Mouse (Mus musculus): Measurements from ENCODE around the gene Pgs1. TPM values are rescaled to one million over a fixed set of nuclear protein-coding genes. Genes with fewer than 3 reads are reported as not detected.

The Pgs1 gene
- polyA plus RNA-seq, 1 experiment from 2014 or later, result 88.6 TPM

GRCm38 (mm10) chr11:118018328-118018727, 32.2 kb downstream of the Pgs1 start:
- no peaks in the 10 kb centered on the region for H3K4me1 ChIP-seq (ENCODE audit: insufficient read depth, low read depth, low read length)
- H3K9me3 ChIP-seq (ENCODE audit: low read length), result no peaks in the 10 kb centered on the region
- ATAC-seq (no peak), DNase-seq (ENCODE audit: low spot score) (no peak)
- H3K4me2 ChIP-seq (replicated peaks; ENCODE audit: low read depth, low read length), result no peak overlapping the region
- H3K27me3 ChIP-seq (replicated peaks; ENCODE audit: insufficient read depth, low read length), result no peaks in the 10 kb centered on the region
- WGBS, result 94% methylated on average over 4 of the region's 4 CpGs
- H3K4me3 ChIP-seq (ENCODE audit: low read depth, low read length), result no peak overlapping the region
- no peaks in the 10 kb centered on the region; the same call in 1 of the 2 replicates for H3K36me3 ChIP-seq (ENCODE audit: insufficient read depth, low read length)
- H3K9ac ChIP-seq (replicated peaks; ENCODE audit: low read depth), result no peak overlapping the region
- H3K27ac ChIP-seq (ENCODE audit: low read length), result no peak overlapping the region
- TF ChIP-seq CTCF (IDR thresholded peaks at IDR 0.05) (peak; percentile 66), EP300 (IDR thresholded peaks at IDR 0.05) (no peak)

- DNase-seq (ENCODE audit: low spot score) (peak; percentile 77), ATAC-seq (peak; percentile 72)
- H3K4me1 ChIP-seq (ENCODE audit: insufficient read depth, low read depth, low read length), result no peaks in the 10 kb centered on the region
- H3K27ac ChIP-seq (ENCODE audit: low read length), result no peak overlapping the region
- H3K4me2 ChIP-seq (replicated peaks; ENCODE audit: low read depth, low read length), result no peak overlapping the region
- no peak overlapping the region for H3K9ac ChIP-seq (replicated peaks; ENCODE audit: low read depth)
- no peaks in the 10 kb centered on the region; the same call in 1 of the 2 replicates for H3K36me3 ChIP-seq (ENCODE audit: insufficient read depth, low read length)
- H3K9me3 ChIP-seq (ENCODE audit: low read length), result no peaks in the 10 kb centered on the region
- H3K27me3 ChIP-seq (replicated peaks; ENCODE audit: insufficient read depth, low read length), result no peaks in the 10 kb centered on the region
- peak; percentile 96 for TF ChIP-seq CTCF (IDR thresholded peaks at IDR 0.05)
- no peak for TF ChIP-seq EP300 (IDR thresholded peaks at IDR 0.05)
- WGBS, result 42% methylated on average over 1 of the region's 1 CpGs
- no peak overlapping the region for H3K4me3 ChIP-seq (ENCODE audit: low read depth, low read length)
These were observed 35.7 kb downstream of the Pgs1 start for GRCm38 (mm10) chr11:118021806-118022205.

- TF ChIP-seq EP300 (IDR thresholded peaks at IDR 0.05) (no peak), CTCF (IDR thresholded peaks at IDR 0.05) (no peak)
- WGBS, result 84% methylated on average over 7 of the region's 7 CpGs
These were observed 37.4 kb downstream of the Pgs1 start for GRCm38 (mm10) chr11:118023475-118023874.

GRCm38 (mm10) chr11:118024111-118024510, 38.0 kb downstream of the Pgs1 start:
- DNase-seq (ENCODE audit: low spot score), result no peak
- H3K4me1 ChIP-seq (ENCODE audit: insufficient read depth, low read depth, low read length), result no peaks in the 10 kb centered on the region
- no peak overlapping the region for H3K27ac ChIP-seq (ENCODE audit: low read length)
- no peak for TF ChIP-seq CTCF (IDR thresholded peaks at IDR 0.05)
- TF ChIP-seq EP300 (IDR thresholded peaks at IDR 0.05), result no peak
- 64% methylated on average over 2 of the region's 2 CpGs for WGBS
- no peaks in the 10 kb centered on the region; the same call in 1 of the 2 replicates for H3K36me3 ChIP-seq (ENCODE audit: insufficient read depth, low read length)
- H3K4me3 ChIP-seq (ENCODE audit: low read depth, low read length), result no peak overlapping the region
- H3K9ac ChIP-seq (replicated peaks; ENCODE audit: low read depth), result no peak overlapping the region
- no peaks in the 10 kb centered on the region for H3K9me3 ChIP-seq (ENCODE audit: low read length)
- no peak overlapping the region for H3K4me2 ChIP-seq (replicated peaks; ENCODE audit: low read depth, low read length)
- ATAC-seq, result no peak
- H3K27me3 ChIP-seq (replicated peaks; ENCODE audit: insufficient read depth, low read length), result no peaks in the 10 kb centered on the region

More at GRCm38 (mm10) chr11:118023475-118023874, 37.4 kb downstream of the Pgs1 start:
- no peak overlapping the region for H3K27ac ChIP-seq (ENCODE audit: low read length)
- no peaks in the 10 kb centered on the region for H3K27me3 ChIP-seq (replicated peaks; ENCODE audit: insufficient read depth, low read length)
- H3K9ac ChIP-seq (replicated peaks; ENCODE audit: low read depth), result no peak overlapping the region
- H3K36me3 ChIP-seq (ENCODE audit: insufficient read depth, low read length), result no peaks in the 10 kb centered on the region; the same call in 1 of the 2 replicates
- no peak overlapping the region for H3K4me3 ChIP-seq (ENCODE audit: low read depth, low read length)
- no peak overlapping the region for H3K4me2 ChIP-seq (replicated peaks; ENCODE audit: low read depth, low read length)
- H3K4me1 ChIP-seq (ENCODE audit: insufficient read depth, low read depth, low read length), result no peaks in the 10 kb centered on the region
- ATAC-seq (no peak), DNase-seq (ENCODE audit: low spot score) (no peak)
- no peaks in the 10 kb centered on the region for H3K9me3 ChIP-seq (ENCODE audit: low read length)

- ATAC-seq (no peak), DNase-seq (ENCODE audit: low spot score) (no peak)
- no peaks in the 10 kb centered on the region for H3K36me3 ChIP-seq (ENCODE audit: insufficient read depth, low read length)
- no peaks in the 10 kb centered on the region for H3K4me1 ChIP-seq (ENCODE audit: insufficient read depth, low read depth, low read length)
- H3K27me3 ChIP-seq (replicated peaks; ENCODE audit: insufficient read depth, low read length), result no peaks in the 10 kb centered on the region
- TF ChIP-seq CTCF (IDR thresholded peaks at IDR 0.05), result 0 out of 2 replicates have a peak, but pooled peaks have one; percentile 19
- no peak for TF ChIP-seq EP300 (IDR thresholded peaks at IDR 0.05)
- no peak overlapping the region for H3K4me2 ChIP-seq (replicated peaks; ENCODE audit: low read depth, low read length)
- no peak overlapping the region for H3K9ac ChIP-seq (replicated peaks; ENCODE audit: low read depth)
- no peaks in the 10 kb centered on the region for H3K9me3 ChIP-seq (ENCODE audit: low read length)
- H3K4me3 ChIP-seq (ENCODE audit: low read depth, low read length), result no peak overlapping the region
- no peak overlapping the region for H3K27ac ChIP-seq (ENCODE audit: low read length)
- 87% methylated on average over 6 of the region's 6 CpGs for WGBS
These were observed 43.1 kb downstream of the Pgs1 start for GRCm38 (mm10) chr11:118029170-118029569.

GRCm38 (mm10) chr11:118031134-118031533, 45.0 kb downstream of the Pgs1 start:
- no peaks in the 10 kb centered on the region for H3K27me3 ChIP-seq (replicated peaks; ENCODE audit: insufficient read depth, low read length)
- ATAC-seq (no peak), DNase-seq (ENCODE audit: low spot score) (no peak)
- H3K4me2 ChIP-seq (replicated peaks; ENCODE audit: low read depth, low read length), result no peak overlapping the region
- TF ChIP-seq EP300 (IDR thresholded peaks at IDR 0.05), result no peak
- TF ChIP-seq CTCF (IDR thresholded peaks at IDR 0.05), result no peak
- H3K4me1 ChIP-seq (ENCODE audit: insufficient read depth, low read depth, low read length), result no peaks in the 10 kb centered on the region; the same call in 1 of the 2 replicates
- no peak overlapping the region for H3K27ac ChIP-seq (ENCODE audit: low read length)
- no peak overlapping the region for H3K9ac ChIP-seq (replicated peaks; ENCODE audit: low read depth)
- no peaks in the 10 kb centered on the region for H3K9me3 ChIP-seq (ENCODE audit: low read length)
- H3K4me3 ChIP-seq (ENCODE audit: low read depth, low read length), result no peak overlapping the region
- H3K36me3 ChIP-seq (ENCODE audit: insufficient read depth, low read length), result no peaks in the 10 kb centered on the region
- 83% methylated on average over 9 of the region's 9 CpGs for WGBS

- Histone ChIP-seq H3K27me3 (replicated peaks; ENCODE audit: insufficient read depth, low read length) (no peaks in the 10 kb centered on the region), H3K4me1 (ENCODE audit: insufficient read depth, low read depth, low read length) (no peaks in the 10 kb centered on the region; the same call in 1 of the 2 replicates), H3K9ac (replicated peaks; ENCODE audit: low read depth) (no peak overlapping the region), H3K4me3 (ENCODE audit: low read depth, low read length) (no peak overlapping the region), H3K4me2 (replicated peaks; ENCODE audit: low read depth, low read length) (no peak overlapping the region), H3K27ac (ENCODE audit: low read length) (no peak overlapping the region), H3K36me3 (ENCODE audit: insufficient read depth, low read length) (no peaks in the 10 kb centered on the region), H3K9me3 (ENCODE audit: low read length) (no peaks in the 10 kb centered on the region)
- 64% methylated on average over 13 of the region's 13 CpGs for WGBS
- DNase-seq (ENCODE audit: low spot score), result no peak
- ATAC-seq, result no peak
- TF ChIP-seq CTCF (IDR thresholded peaks at IDR 0.05) (no peak), EP300 (IDR thresholded peaks at IDR 0.05) (no peak)
These were observed 48.3 kb downstream of the Pgs1 start for GRCm38 (mm10) chr11:118034395-118034794.
